Mouse (Mus musculus) frontal cortex, adult (tissue): Measurements from ENCODE around the gene Aifm2.

Source experiments
- ATAC-seq: cut with Nextera tagmentation; 2 replicates; pipeline ENCODE4 v1.9.2; 2017; ENCODE audit warnings: mild to moderate bottlenecking, moderate library complexity, mixed read lengths; ENCODE audit not compliant: low TSS enrichment

Gene Aifm2

DNA sequence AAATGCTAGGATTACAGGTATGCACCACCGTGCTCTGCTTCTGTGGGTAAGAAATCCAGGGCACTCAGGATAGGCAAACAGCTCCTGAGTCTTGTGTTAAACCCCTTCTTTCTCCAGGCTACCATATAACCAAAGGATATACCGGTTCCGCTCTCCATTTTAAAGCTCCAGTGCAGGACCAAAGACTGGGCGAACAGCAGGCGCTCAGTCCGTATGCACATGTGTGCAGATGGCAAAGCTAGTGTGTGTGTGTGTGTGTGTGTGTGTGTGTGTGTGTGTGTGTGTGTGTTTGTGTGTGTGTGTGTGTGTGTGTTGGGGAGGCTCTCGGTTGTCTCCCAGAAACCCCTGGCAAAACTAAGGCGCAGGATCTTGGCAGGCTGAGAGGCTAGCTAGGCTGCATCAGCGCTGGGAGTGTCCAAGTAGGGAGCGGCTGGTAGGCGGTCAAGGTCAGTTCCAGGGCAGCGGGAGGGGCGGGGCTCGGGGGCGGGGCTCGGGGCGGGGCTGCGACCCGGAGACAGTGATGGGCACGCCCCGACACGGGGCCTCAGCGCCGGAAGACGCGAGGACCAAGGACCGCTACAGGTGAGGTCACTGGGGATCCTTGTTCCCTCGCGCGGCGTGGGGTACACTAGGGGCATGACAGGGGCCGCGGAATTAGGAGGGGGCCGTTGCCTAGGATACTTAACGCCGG is at the start of gene Aifm2:
Gene Aifm2 (plus strand): TSS at position 493 of the 691 bp plus-strand sequence.
- ATAC-seq = peak; percentile 69

DNA sequence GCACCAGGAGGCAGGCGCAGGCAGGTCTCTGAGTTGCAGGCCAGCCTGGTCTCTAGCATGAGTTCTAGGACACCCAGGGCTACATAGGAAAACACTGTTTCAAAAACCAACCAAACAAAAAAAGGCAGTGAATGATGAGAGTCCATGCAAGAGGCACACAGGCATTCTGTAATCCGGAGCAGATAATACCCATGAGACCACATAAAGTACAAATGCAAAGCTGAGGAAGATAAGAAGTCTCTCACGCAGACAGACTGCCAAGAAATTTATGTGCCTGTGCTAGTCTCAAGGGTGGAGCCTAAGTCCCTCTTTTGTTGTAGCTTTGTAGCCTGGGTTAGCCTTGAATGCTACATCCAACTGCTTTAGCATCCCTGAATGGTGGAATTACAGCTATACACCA is 49.4 kb upstream of the Aifm2 start:
- ATAC-seq = no peak

DNA sequence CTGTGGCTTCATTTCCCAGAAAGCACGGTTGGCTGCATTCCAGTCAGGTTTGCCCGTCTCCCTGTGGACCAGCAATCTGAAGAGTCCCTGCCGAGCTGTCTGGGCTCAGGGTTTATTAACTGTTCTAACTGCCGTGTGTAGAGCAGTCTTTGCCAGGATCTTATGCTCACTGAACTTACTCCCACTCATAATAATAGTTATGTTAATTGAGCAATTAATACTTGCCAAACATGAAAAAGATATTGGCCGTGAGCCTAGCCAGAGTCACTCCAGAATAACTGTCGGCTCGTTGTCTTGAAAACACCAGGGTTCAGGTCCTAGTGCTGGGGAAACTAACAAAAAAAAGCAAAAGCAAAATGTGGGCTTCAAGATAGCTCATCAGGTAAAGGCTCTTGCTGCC is 45.8 kb upstream of the Aifm2 start:
- no peak for ATAC-seq

DNA sequence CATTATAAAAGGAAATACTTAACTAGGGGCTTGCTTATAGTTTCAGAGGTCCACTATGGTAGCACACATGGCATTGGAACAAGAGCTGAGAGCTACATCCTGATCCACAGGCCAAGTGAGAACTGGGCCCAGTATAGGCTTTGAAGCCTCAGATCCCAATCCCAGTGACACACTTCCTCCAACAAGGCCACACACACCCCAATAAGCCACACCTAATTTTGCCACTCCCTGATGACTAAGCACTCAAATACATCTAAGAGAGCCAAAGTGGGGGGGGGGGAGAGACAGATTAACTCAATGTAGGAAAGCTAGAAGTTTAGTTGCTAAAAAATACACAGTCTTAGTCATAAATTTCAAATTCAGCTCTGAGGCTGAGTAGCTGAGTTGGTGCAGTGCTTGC is 45.2 kb upstream of the Aifm2 start:
- ATAC-seq = peak; percentile 50; the same call in 1 of the 2 replicates

GRCm38 (mm10) chr10:61670758-61671157 is 44.3 kb upstream of the Aifm2 start:
- ATAC-seq = no peak

GRCm38 (mm10) chr10:61675935-61676334 is 39.1 kb upstream of the Aifm2 start:
- no peak for ATAC-seq

DNA sequence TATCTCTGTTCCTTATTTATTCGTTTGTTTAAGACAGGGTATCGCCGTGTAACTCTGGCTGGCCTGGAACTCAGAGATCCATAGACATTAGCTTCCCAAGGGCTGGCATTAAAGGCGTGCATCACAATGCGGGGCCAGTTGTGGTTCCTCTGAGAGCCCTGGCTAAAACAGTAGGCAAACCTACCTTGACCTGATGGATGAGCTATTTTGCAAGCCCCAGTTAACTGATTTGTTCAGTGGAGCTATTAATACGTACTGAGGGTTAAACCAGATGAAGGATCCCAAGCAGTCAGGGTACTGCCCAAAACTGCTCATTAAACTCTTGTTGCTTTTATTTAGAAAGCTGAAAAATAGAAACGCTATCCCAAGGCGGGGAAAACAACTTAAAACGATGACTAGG is 35.5 kb upstream of the Aifm2 start:
- peak; percentile 4; the same call in 1 of the 2 replicates for ATAC-seq

- peak; percentile 99 for ATAC-seq
Observed at GRCm38 (mm10) chr10:61680015-61680913, 34.8 kb upstream of the Aifm2 start, which contains the start of gene Sar1a. Gene Sar1a (plus strand): TSS chr10:61680299.

DNA sequence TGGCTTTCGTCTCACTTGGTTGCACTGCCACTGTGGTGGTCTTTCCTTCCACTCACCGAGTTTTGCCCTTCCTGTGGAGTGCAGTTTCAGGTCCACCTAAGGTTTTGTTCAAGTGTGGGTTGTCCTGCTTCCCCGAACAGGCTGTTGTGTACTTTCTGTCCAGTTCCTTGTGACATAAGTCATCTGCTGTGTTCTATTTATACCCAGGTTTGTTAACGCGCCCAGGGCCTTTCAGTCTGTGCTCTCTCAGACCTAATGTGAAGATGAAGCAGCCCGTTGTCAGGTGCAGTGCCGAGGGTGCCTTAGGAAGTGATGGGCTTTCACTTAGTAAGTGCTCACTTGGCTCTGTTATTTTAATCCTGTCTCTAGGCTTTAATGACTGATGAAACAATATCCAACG is 25.7 kb upstream of the Aifm2 start:
- no peak for ATAC-seq

DNA sequence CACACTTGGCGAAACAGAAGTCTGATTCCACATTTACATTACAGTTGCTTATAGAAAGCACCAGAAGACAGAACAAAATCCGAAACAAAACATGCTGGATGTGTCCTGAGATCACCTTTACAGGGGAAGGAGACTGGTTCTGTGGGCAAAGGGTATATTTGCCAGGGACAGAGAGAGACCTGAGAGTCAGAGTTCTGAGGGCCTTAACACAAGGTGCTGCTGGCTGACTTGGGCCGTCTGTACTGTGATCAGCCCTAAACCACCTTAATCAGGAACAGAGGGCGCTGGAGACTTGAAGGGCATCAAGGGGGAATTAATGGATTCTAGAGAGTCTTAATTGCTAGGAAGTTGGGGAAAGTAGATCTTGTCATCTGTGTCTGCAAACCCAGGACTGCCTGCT is 21.5 kb upstream of the Aifm2 start:
- no peak for ATAC-seq

GRCm38 (mm10) chr10:61694870-61695670 is 20.0 kb upstream of the Aifm2 start, which contains the start of gene Tysnd1:
Gene Tysnd1 (plus strand): TSS chr10:61695514.
- peak; percentile 94 for ATAC-seq

GRCm38 (mm10) chr10:61695703-61696559 is 19.1 kb upstream of the Aifm2 start:
- ATAC-seq = peak; percentile 48

DNA sequence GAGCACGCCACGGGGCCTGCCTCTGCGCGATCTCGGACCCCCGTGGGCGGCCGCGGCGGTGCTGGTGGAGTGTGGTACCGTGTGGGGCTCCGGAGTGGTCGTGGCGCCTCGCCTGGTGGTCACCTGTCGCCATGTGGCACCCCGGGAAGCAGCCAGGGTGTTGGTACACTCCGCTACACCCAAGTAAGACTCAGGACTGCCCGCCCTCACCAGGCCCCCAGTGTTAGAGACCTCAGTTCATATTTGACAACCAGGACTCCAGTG is 18.6 kb upstream of the Aifm2 start:
- no peak for ATAC-seq

GRCm38 (mm10) chr10:61697028-61697427 is 18.0 kb upstream of the Aifm2 start:
- no peak for ATAC-seq

DNA sequence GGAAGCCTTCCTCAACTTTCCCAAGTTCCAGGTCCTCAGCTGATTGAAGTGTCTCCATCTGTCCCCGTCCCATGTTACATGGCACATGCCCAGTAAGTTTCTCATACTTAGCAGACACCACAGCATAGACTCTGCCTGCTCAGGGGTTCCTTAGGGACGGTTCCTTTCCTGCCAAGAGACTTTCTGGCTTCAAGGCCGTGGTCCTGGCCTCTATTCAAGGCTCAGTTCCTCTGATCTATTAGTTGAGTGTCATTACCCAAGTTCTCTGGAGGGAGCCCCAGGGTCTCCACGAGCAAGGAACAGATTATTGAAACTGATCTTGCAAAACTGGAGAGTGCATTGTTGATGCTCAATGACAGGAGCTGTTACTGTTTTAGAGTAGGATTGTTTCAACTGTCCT is 10.4 kb upstream of the Aifm2 start:
- ATAC-seq = no peak

DNA sequence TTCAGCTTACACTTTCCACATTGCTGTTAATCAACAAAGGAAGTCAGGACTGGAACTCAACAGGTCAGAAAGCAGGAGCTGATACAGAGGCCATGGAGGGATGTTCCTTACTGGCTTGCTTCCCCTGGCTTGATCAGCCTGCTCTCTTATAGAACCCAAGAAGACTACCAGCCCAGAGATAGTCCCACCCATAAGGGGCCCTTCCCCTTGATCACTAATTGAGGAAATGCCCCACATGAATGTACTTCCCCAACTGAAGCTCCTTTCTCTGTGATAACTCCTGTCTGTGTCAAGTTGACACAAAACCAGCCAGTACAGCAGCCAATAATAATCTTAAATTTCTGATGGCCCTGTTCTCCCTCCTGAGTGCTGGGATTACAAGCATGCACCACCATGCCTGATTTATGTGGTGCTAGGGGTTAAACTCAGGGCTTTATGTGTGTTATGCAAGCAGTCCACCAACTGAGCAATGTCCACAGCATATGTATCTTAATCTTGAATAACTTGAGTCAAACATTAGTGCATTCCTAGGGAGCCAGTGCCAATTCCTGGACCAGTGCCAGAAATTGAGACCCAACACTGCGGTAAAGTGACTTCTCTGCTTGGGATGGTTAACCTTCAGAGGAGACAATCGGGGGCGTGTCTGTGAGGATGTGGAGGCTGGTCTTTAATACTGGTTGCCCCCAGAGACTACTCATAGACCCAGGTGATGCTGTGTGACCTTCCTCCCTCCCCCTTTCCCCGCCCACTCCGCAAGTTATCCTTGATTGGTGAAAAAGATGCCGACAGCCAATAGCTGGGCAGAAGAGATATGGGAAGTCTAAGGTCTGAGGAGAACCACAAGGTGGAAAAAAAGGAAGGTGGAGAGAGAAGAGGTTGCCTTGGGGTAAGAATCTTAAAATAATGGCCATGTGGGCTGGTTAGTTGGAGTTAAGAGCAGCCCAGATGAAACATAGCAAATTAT is 8.4 kb upstream of the Aifm2 start:
- ATAC-seq = no peak

DNA sequence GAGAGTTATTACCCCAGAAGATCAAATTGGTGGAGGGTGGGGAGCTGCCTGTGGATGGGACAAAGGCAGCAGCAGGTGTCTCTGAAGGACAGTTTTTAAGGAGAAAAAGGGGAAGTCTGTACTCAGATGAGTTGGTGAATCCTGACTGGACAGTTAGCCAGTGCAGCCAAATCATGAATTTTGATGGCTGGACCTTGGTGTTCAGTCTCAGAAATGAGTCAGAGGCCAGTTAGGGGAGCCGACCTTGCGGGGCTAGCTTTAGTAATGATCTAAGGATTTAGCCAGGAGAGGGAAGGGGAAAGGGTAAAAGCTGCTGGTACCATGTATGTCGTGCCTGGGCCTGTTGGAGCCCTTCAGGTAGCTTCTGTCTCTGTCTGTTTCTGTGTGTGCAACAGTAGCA is 1.5 kb upstream of the Aifm2 start:
- ATAC-seq = no peak

DNA sequence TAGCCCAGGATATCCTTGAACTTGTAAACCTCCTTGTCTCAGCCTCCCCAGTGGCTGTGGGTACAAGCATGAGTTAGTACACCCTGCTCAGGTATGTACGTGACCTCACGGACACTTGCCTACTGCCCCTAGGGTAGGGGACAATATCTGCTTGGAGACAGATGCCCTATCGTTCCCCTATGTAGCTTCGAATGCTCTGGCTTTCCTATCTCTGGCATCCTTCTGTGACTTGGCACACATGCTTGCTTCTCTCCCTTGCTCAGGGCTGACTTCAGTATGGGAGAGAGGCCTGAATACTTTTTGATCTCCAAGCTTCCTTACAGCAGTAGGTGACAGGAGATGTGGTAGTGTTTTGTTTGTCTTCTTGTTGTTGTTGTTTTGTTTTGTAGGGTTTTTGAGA is 917 bp upstream of the Aifm2 start:
- ATAC-seq = no peak

- no peak for ATAC-seq
Observed at GRCm38 (mm10) chr10:61715462-61715837, 387 bp downstream of the Aifm2 start.
